Mouse (Mus musculus): ENCODE results near the gene Eif1ad.
A peak's percentile ranks its signal among the peaks of the same experiment; 100 is the strongest.
"Not testable (repeated sequence)": the region's sequence is repeated elsewhere in the genome, so short reads cannot be mapped to it uniquely, and the experiment has no call there.

Eif1ad gene

GRCm38 (mm10) chr19:5374748-5375147 lies 8.2 kb downstream of the Eif1ad start:
- no peak for DNase-seq (ENCODE audit: low spot score in 2 of 2)

- DNase-seq (ENCODE audit: low spot score in 2 of 2): no peak
Measured at GRCm38 (mm10) chr19:5377446-5377845, 10.9 kb downstream of the Eif1ad start.

GRCm38 (mm10) chr19:5383326-5383725 lies 16.8 kb downstream of the Eif1ad start:
- no peak for DNase-seq (ENCODE audit: low spot score in 2 of 2)

GRCm38 (mm10) chr19:5384715-5385114 lies 18.2 kb downstream of the Eif1ad start:
- DNase-seq (ENCODE audit: low spot score in 2 of 2): no peak

- DNase-seq (ENCODE audit: low spot score in 2 of 2): peak in 1 of 2 experiments; percentile 18
Measured at GRCm38 (mm10) chr19:5388011-5388441, 21.5 kb downstream of the Eif1ad start.

- peak; percentile 94 to 95 for DNase-seq (ENCODE audit: low spot score in 2 of 2)
Measured at GRCm38 (mm10) chr19:5388588-5389242, 22.2 kb downstream of the Eif1ad start, which contains the start of gene Sart1. Gene Sart1, minus strand, starts transcription at chr19:5388703.

- peak; percentile 87 to 91 for DNase-seq (ENCODE audit: low spot score in 2 of 2)
Measured at GRCm38 (mm10) chr19:5389647-5390046, 23.1 kb downstream of the Eif1ad start.

- DNase-seq (ENCODE audit: low spot score in 2 of 2): no peak
Measured at GRCm38 (mm10) chr19:5390416-5390815, 23.9 kb downstream of the Eif1ad start.

- DNase-seq (ENCODE audit: low spot score in 2 of 2): no peak
Measured at GRCm38 (mm10) chr19:5392892-5393291, 26.4 kb downstream of the Eif1ad start.

- DNase-seq (ENCODE audit: low spot score in 2 of 2): no peak
Measured at GRCm38 (mm10) chr19:5394168-5394567, 27.6 kb downstream of the Eif1ad start.

GRCm38 (mm10) chr19:5395371-5395770 lies 28.8 kb downstream of the Eif1ad start:
- DNase-seq (ENCODE audit: low spot score in 2 of 2): no peak

GRCm38 (mm10) chr19:5401073-5401472 lies 34.5 kb downstream of the Eif1ad start:
- DNase-seq (ENCODE audit: low spot score in 2 of 2): not testable (repeated sequence)

- no peak for DNase-seq (ENCODE audit: low spot score in 2 of 2)
Measured at GRCm38 (mm10) chr19:5402293-5402692, 35.8 kb downstream of the Eif1ad start, which contains the start of gene Tsga10ip. Gene Tsga10ip, minus strand, starts transcription at chr19:5402526.

- peak; percentile 41 to 42 for DNase-seq (ENCODE audit: low spot score in 2 of 2)
Measured at GRCm38 (mm10) chr19:5405924-5406323, 39.4 kb downstream of the Eif1ad start.

GRCm38 (mm10) chr19:5406531-5407126 lies 40.1 kb downstream of the Eif1ad start:
- DNase-seq (ENCODE audit: low spot score in 2 of 2): peak; percentile 67 to 72

GRCm38 (mm10) chr19:5407133-5407532 lies 40.6 kb downstream of the Eif1ad start:
- peak; percentile 70 to 73 for DNase-seq (ENCODE audit: low spot score in 2 of 2)

- no peak for DNase-seq (ENCODE audit: low spot score in 2 of 2)
Measured at GRCm38 (mm10) chr19:5408057-5409001, 41.8 kb downstream of the Eif1ad start.

- no peak for DNase-seq (ENCODE audit: low spot score in 2 of 2)
Measured at GRCm38 (mm10) chr19:5409068-5409467, 42.5 kb downstream of the Eif1ad start.

- no peak for DNase-seq (ENCODE audit: low spot score in 2 of 2)
Measured at GRCm38 (mm10) chr19:5410641-5411040, 44.1 kb downstream of the Eif1ad start.

- no peak for DNase-seq (ENCODE audit: low spot score in 2 of 2)
Measured at GRCm38 (mm10) chr19:5411961-5412360, 45.4 kb downstream of the Eif1ad start.

GRCm38 (mm10) chr19:5413840-5414239 lies 47.3 kb downstream of the Eif1ad start:
- DNase-seq (ENCODE audit: low spot score in 2 of 2): no peak

- DNase-seq (ENCODE audit: low spot score in 2 of 2): no peak
Measured at GRCm38 (mm10) chr19:5414534-5414957, 48.0 kb downstream of the Eif1ad start.

Data from natural killer cell, adult 2 months (primary cell).